Mouse (Mus musculus) embryo, embryonic 9.5 days (tissue): Measurements from ENCODE around the gene Olfr1371.
"Not testable (repeated sequence)": the region's sequence is repeated elsewhere in the genome, so short reads cannot be mapped to it uniquely, and the experiment has no call there.

Experiments used
- DNase-seq: peaks from one replicate; pipeline ENCODE4 v3.0.0-alpha.2; 2017; ENCODE audit errors: extremely low spot score

Gene Olfr1371

DNA sequence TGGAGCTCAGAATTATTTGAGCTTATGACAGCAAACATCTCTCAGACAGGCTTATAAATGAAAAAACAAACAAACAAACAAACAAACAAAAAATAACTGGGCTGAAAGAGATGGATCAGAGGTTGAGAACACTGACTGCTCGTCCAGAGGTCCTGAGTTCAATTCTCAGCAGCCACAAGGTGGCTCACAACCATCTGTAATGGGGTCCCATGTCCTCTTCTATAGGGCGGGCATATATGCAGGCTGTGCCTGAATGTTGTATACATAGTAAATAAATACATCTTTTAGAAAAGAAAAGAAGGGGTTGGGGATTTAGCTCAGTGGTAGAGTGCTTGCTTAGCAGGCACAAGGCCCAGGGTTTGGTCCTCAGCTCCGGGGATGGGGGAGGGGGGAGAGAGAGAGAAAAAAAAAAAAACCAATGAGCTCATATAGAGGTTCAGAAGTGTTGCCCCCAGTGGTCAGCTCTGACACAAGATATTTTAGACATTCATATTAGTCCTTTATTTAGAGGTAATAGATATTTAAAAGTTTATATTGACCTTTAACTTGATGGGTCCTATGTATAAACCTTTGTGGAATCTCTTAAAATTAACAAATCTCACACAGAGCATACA, 12.3 kb upstream of the Olfr1371 start:
- no peak for DNase-seq

- no peak for DNase-seq
Measured at GRCm38 (mm10) chr11:52223968-52224682, 10.3 kb upstream of the Olfr1371 start.

- no peak for DNase-seq
Measured at GRCm38 (mm10) chr11:52222891-52223290, 9.1 kb upstream of the Olfr1371 start.

- not testable (repeated sequence) for DNase-seq
Measured at GRCm38 (mm10) chr11:52221921-52222320, 8.1 kb upstream of the Olfr1371 start.

- DNase-seq = peak; percentile 66
Measured at GRCm38 (mm10) chr11:52220282-52220681, 6.5 kb upstream of the Olfr1371 start.

DNA sequence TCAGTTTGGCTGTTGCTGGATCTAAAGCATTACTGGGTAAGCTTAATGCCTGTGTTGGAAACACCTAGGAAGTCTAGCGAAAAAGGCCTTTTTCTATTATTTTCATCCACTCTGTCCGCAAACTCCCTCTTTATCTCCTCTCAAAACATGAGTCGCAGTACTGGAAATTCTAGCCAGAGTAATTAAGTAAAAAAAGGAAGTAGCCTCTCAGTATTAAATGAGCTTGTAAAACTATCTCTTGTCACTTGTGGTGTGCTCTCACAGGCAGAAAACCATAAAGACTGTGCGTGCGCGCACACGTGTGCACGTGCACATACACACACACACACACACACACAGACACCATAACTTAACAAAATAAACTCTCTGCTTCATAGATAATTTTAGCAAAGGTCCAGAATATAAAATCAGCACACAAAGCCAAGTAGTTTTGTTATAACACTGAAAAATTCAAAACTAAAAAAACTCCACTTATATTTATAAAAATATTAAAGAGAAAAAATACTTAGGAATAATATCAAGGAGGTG, 17.2 kb downstream of the Olfr1371 start:
- DNase-seq = not testable (repeated sequence)

DNA sequence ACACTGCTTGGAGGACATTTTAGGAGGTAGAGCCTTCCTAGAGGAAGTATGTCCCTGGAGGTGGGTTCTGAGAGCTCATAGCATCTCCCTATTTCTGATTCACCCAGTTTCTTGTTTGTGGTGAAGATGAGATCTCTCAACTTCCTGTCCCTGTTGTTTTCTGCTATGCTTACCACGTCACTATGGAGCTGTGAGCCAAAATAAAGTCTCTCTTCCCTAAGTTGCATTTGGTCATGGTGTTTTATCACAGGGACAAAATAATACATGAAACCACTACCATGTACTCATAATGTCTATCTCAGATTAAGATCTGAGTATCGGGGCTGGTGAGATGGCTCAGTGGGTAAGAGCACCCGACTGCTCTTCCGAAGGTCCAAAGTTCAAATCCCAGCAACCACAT, 33.1 kb downstream of the Olfr1371 start:
- not testable (repeated sequence) for DNase-seq

DNA sequence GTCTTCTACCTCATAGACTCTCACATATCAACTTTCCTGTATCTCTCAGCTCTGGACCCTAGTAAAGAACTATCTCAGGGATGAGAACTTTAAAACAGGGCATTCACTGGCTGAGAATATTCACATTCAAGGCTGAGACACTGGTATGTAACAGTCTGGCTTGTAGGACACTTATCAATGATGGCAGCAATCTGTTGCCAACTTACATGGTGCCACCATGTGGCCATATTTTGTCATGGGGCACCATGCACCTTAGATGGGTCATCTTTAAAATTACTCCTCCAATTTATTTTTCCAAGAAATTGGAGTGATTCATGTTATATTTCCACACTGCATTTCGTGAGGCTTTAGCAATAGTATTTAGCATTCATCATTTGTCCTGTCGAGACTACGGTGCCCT, 33.9 kb downstream of the Olfr1371 start:
- not testable (repeated sequence) for DNase-seq

- DNase-seq = peak; percentile 8
Measured at GRCm38 (mm10) chr11:52168461-52168860, 45.3 kb downstream of the Olfr1371 start.

DNA sequence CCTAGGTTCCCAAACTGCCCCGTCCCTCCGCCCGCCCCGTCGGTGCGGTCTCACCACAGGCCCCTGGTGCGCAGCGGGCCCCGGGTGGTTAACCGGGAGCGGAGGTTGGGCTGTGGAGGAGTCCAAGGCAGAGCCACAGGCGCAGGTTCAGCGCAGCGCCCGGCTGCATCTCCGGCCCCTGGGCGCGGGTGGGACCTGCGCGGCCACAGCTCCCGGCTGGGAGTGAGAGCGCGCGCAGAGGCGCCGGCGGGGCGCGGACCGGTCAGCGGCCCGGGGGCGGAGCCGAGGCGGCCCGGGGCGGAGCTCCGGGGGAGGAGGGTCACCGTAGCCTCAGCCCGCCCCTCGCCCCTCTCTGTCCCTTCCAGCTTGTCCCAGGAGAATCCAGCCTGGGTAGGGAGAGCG, 45.9 kb downstream of the Olfr1371 start:
- DNase-seq = peak; percentile 39

- DNase-seq = peak; percentile 19
Measured at GRCm38 (mm10) chr11:52167126-52167525, 46.7 kb downstream of the Olfr1371 start.

GRCm38 (mm10) chr11:52163926-52164325, 49.9 kb downstream of the Olfr1371 start:
- DNase-seq = no peak
